11 mouse cellular contexts compared by ENCODE assay signal in genomic region chr7:70541881-70542665, GRCm38 (mm10).
"Had no signal": no experiment of that assay in that cellular context is flagged by ENCODE, and none has a peak within 500 bp of the region (broad histone marks: within the 10 kb centered on the region; RNA-seq: fewer than 3 reads in every experiment).

No protein-coding gene starts in this region.

- H3K9ac ChIP-seq: hindbrain, embryonic 15.5 days; limb, embryonic 13.5 days; liver, embryonic 13.5 days; midbrain, embryonic 13.5 days; stomach, embryonic 15.5 days had no signal

- H3K27me3 ChIP-seq: hindbrain, embryonic 15.5 days; limb, embryonic 13.5 days; liver, embryonic 13.5 days; midbrain, embryonic 13.5 days; stomach, embryonic 15.5 days had no signal

- H3K9me3 ChIP-seq: hindbrain, embryonic 15.5 days; limb, embryonic 13.5 days; liver, embryonic 13.5 days; midbrain, embryonic 13.5 days; stomach, embryonic 15.5 days had no signal

- DNase-seq: layer of hippocampus, adult 9-11 months; liver, embryonic 13.5 days; lung, adult 18-20 months; right cerebral cortex, postnatal 14 days; thymus, adult 2 months; thymus, postnatal 25 days had no signal

- H3K4me2 ChIP-seq: hindbrain, embryonic 15.5 days; limb, embryonic 13.5 days; liver, embryonic 13.5 days; midbrain, embryonic 13.5 days; stomach, embryonic 15.5 days had no signal

- H3K4me1 ChIP-seq: hindbrain, embryonic 15.5 days; limb, embryonic 13.5 days; liver, embryonic 13.5 days; midbrain, embryonic 13.5 days; stomach, embryonic 15.5 days had no signal

- H3K36me3 ChIP-seq: hindbrain, embryonic 15.5 days; limb, embryonic 13.5 days; liver, embryonic 13.5 days; midbrain, embryonic 13.5 days; stomach, embryonic 15.5 days had no signal

- H3K27ac ChIP-seq: hindbrain, embryonic 15.5 days; limb, embryonic 13.5 days; liver, embryonic 13.5 days; midbrain, embryonic 13.5 days; stomach, embryonic 15.5 days had no signal

- H3K4me3 ChIP-seq: hindbrain, embryonic 15.5 days; limb, embryonic 13.5 days; liver, embryonic 13.5 days; midbrain, embryonic 13.5 days; stomach, embryonic 15.5 days had no signal

- ATAC-seq: intestine, embryonic 16.5 days; midbrain, embryonic 13.5 days had no signal
